Mouse (Mus musculus) limb, embryonic 11.5 days (tissue): ENCODE data around the gene Erlin1. TPM values are rescaled to one million over a fixed set of nuclear protein-coding genes. Genes with fewer than 3 reads are reported as not detected.

ENCODE experiments used
- ATAC-seq: fragments of 200-750 bp; cut with Nextera tagmentation; 2 replicates; pipeline ENCODE4 v1.8.0; 2017; ENCODE audit warnings: low read depth; ENCODE audit not compliant: insufficient number of reproducible peaks, low FRiP score, low TSS enrichment
- DNase-seq: peaks from one replicate; pipeline ENCODE4 v3.0.0-alpha.2; 2015; ENCODE audit warnings: low spot score
- H3K27ac ChIP-seq: fragments of 300-500 bp; sonication (generic); replicated peaks from 2 replicates; pipeline ENCODE4 v1.5.1; 2014; ENCODE audit warnings: low read depth, mild to moderate bottlenecking, low read length
- H3K27me3 ChIP-seq: fragments of 300-500 bp; sonication (generic); 2 replicates; pipeline ENCODE4 v1.6.1; 2014; ENCODE audit warnings: mild to moderate bottlenecking, low read length, mixed read lengths; ENCODE audit not compliant: control insufficient read depth, insufficient read depth
- H3K36me3 ChIP-seq: fragments of 300-500 bp; sonication (generic); 2 replicates; pipeline ENCODE4 v1.6.1; 2014; ENCODE audit warnings: mild to moderate bottlenecking, low read length, moderate library complexity, mixed read lengths; ENCODE audit not compliant: control insufficient read depth, insufficient read depth
- H3K4me1 ChIP-seq: fragments of 300-500 bp; sonication (generic); 2 replicates; pipeline ENCODE4 v1.6.1; 2014; ENCODE audit warnings: low read length, mixed read lengths; ENCODE audit not compliant: control insufficient read depth, insufficient read depth
- H3K4me2 ChIP-seq: fragments of 300-500 bp; sonication (generic); 2 replicates; pipeline ENCODE4 v1.6.1; 2014; ENCODE audit warnings: low read depth, mild to moderate bottlenecking, moderate library complexity; ENCODE audit not compliant: severe bottlenecking
- H3K4me3 ChIP-seq: fragments of 300-500 bp; sonication (generic); 2 replicates; pipeline ENCODE4 v1.5.1; 2014; ENCODE audit warnings: low read depth, low read length
- H3K9ac ChIP-seq: fragments of 300-500 bp; sonication (generic); 2 replicates; pipeline ENCODE4 v1.6.1; 2014; ENCODE audit warnings: mild to moderate bottlenecking, low read length
- H3K9me3 ChIP-seq: fragments of 300-500 bp; sonication (generic); 2 replicates; pipeline ENCODE4 v1.6.1; 2016; ENCODE audit warnings: low read length; ENCODE audit not compliant: control insufficient read depth
- WGBS: fragments of 180-500 bp; shearing (Covaris S2); extraction: QIAGEN DNeasy Blood & Tissue Kit; methylation state at CpG from one replicate; pipeline ENCODE4 v1.1.7; 2014; 5-methylcytosine and 5-hydroxymethylcytosine counted together
- polyA plus RNA-seq: library from polyadenylated mRNA; unstranded; fragments of >200 nt; fragmentation: Nextera tagmentation; extraction: Ambion mirVana; gene quantifications from 2 replicates; pipeline ENCODE4 v1.2.1, GENCODE M21; 2014

Gene Erlin1
- polyA plus RNA-seq, 1 experiment from 2014 or later, result 20.1 TPM

- no peak within 1 kb of the TSS for H3K4me3 ChIP-seq
- DNase-seq (peak; percentile 27), ATAC-seq (no peak)
- no peak within 1 kb of the TSS for H3K27ac ChIP-seq
- no peaks in the 10 kb centered on the region for H3K27me3 ChIP-seq
- no peaks in the 10 kb centered on the region for H3K4me1 ChIP-seq
- no peaks in the 10 kb centered on the region for H3K36me3 ChIP-seq
- H3K9me3 ChIP-seq, result no peaks in the 10 kb centered on the region
- 23% methylated on average over 30 of the region's 30 CpGs for WGBS
- peak within 1 kb of the TSS; percentile 24; the same call in 1 of the 2 replicates for H3K4me2 ChIP-seq
- H3K9ac ChIP-seq, result no peak within 1 kb of the TSS
Observed at GRCm38 (mm10) chr19:43986069-43986794, 83.4 kb downstream of the Erlin1 start, which contains the start of gene Cpn1. Gene Cpn1 (minus strand): TSS chr19:43986556.

Other genes starting within 250 kb of the Erlin1 start
- 25.1 and 26.0 TPM in 2 replicates for gene Dnmbp, start 129.6 kb downstream of the Erlin1 start, polyA plus RNA-seq
- not detected in 2 replicates for gene Cpn1, start 83.2 kb downstream of the Erlin1 start, polyA plus RNA-seq
- 0.12 and 0.13 TPM in 2 replicates for gene Cyp2c23, start 40.6 kb downstream of the Erlin1 start, polyA plus RNA-seq
- gene Chuk, start 37.7 kb upstream of the Erlin1 start, polyA plus RNA-seq, result 44.3 and 47.9 TPM in 2 replicates
- gene Cwf19l1, start 66.1 kb upstream of the Erlin1 start, polyA plus RNA-seq, result 40.4 and 40.7 TPM in 2 replicates
- gene Bloc1s2, start 76.7 kb upstream of the Erlin1 start, polyA plus RNA-seq, result 110 and 112 TPM in 2 replicates
- not detected in 2 replicates for gene Pkd2l1, start 122.7 kb upstream of the Erlin1 start, polyA plus RNA-seq
- gene Scd3, start 133.5 kb upstream of the Erlin1 start, polyA plus RNA-seq, result 0.40 TPM in 1 of 2 replicates, not detected in the other
- 309 and 322 TPM in 2 replicates for gene Scd2, start 223.9 kb upstream of the Erlin1 start, polyA plus RNA-seq